Mouse (Mus musculus): Measurements from ENCODE around the gene Zfp217. TPM values are rescaled to one million over a fixed set of nuclear protein-coding genes. Genes with fewer than 3 reads are reported as not detected.
A peak's percentile ranks its signal among the peaks of the same experiment; 100 is the strongest.

Gene Zfp217
- total and polyA plus RNA-seq, 2 experiments from 2014 or later = 2.1 to 10.1 TPM

GRCm38 (mm10) chr2:170154301-170154721 lies 6.4 kb upstream of the Zfp217 start:
- Histone ChIP-seq H3K27ac (ENCODE audit: low read depth) (peak overlapping the region; percentile 87), H3K36me3 (replicated peaks; ENCODE audit: control insufficient read depth, insufficient read depth, low read length) (no peaks in the 10 kb centered on the region), H3K4me3 (ENCODE audit: low read depth, low read length) (peak overlapping the region; percentile 51; the same call in 1 of the 2 replicates), H3K4me1 (ENCODE audit: control insufficient read depth, insufficient read depth) (peaks cover 11% of the 10 kb centered on the region), H3K27me3 (ENCODE audit: control insufficient read depth, insufficient read depth, low read length) (no peaks in the 10 kb centered on the region), H3K9ac (replicated peaks; ENCODE audit: low read depth, low read length) (peak overlapping the region; percentile 61; the same call in 1 of the 2 replicates), H3K9me3 (replicated peaks; ENCODE audit: control insufficient read depth, low read length) (no peaks in the 10 kb centered on the region), H3K4me2 (ENCODE audit: low read depth, low read length) (peak overlapping the region; percentile 73)
- no peak for TF ChIP-seq CTCF (IDR thresholded peaks at IDR 0.05; ENCODE audit: low read depth)
- no peak for TF ChIP-seq EP300 (IDR thresholded peaks at IDR 0.05; ENCODE audit: low read depth)
- DNase-seq (ENCODE audit: low spot score) (peak; percentile 21), ATAC-seq (ENCODE audit: insufficient read depth, low read depth) (no peak)
- WGBS = 19% methylated on average over 6 of the region's 6 CpGs

GRCm38 (mm10) chr2:170153421-170154271 lies 5.7 kb upstream of the Zfp217 start:
- Histone ChIP-seq H3K9ac (replicated peaks; ENCODE audit: low read depth, low read length) (peak overlapping the region; percentile 61), H3K36me3 (replicated peaks; ENCODE audit: control insufficient read depth, insufficient read depth, low read length) (no peaks in the 10 kb centered on the region), H3K27ac (ENCODE audit: low read depth) (peak overlapping the region; percentile 87), H3K4me3 (ENCODE audit: low read depth, low read length) (peak overlapping the region; percentile 51), H3K4me2 (ENCODE audit: low read depth, low read length) (peak overlapping the region; percentile 73), H3K4me1 (ENCODE audit: control insufficient read depth, insufficient read depth) (peaks cover 11% of the 10 kb centered on the region), H3K9me3 (replicated peaks; ENCODE audit: control insufficient read depth, low read length) (no peaks in the 10 kb centered on the region), H3K27me3 (ENCODE audit: control insufficient read depth, insufficient read depth, low read length) (no peaks in the 10 kb centered on the region)
- ATAC-seq (ENCODE audit: insufficient read depth, low read depth) (no peak), DNase-seq (ENCODE audit: low spot score) (peak; percentile 65)
- TF ChIP-seq EP300 (IDR thresholded peaks at IDR 0.05; ENCODE audit: low read depth) (no peak), CTCF (IDR thresholded peaks at IDR 0.05; ENCODE audit: low read depth) (no peak)
- 2% methylated on average over 37 of the region's 37 CpGs for WGBS

GRCm38 (mm10) chr2:170152856-170153255 lies 5.0 kb upstream of the Zfp217 start:
- WGBS = 35% methylated on average over 7 of the region's 7 CpGs
- Histone ChIP-seq H3K36me3 (replicated peaks; ENCODE audit: control insufficient read depth, insufficient read depth, low read length) (no peaks in the 10 kb centered on the region), H3K9me3 (replicated peaks; ENCODE audit: control insufficient read depth, low read length) (no peaks in the 10 kb centered on the region), H3K27me3 (ENCODE audit: control insufficient read depth, insufficient read depth, low read length) (no peaks in the 10 kb centered on the region), H3K27ac (ENCODE audit: low read depth) (peak overlapping the region; percentile 87), H3K4me1 (ENCODE audit: control insufficient read depth, insufficient read depth) (peaks cover 15% of the 10 kb centered on the region), H3K4me3 (ENCODE audit: low read depth, low read length) (peak overlapping the region; percentile 51), H3K9ac (replicated peaks; ENCODE audit: low read depth, low read length) (no peak overlapping the region), H3K4me2 (ENCODE audit: low read depth, low read length) (peak overlapping the region; percentile 73)
- DNase-seq (ENCODE audit: low spot score) (no peak), ATAC-seq (ENCODE audit: insufficient read depth, low read depth) (no peak)
- TF ChIP-seq CTCF (IDR thresholded peaks at IDR 0.05; ENCODE audit: low read depth) = no peak

DNA sequence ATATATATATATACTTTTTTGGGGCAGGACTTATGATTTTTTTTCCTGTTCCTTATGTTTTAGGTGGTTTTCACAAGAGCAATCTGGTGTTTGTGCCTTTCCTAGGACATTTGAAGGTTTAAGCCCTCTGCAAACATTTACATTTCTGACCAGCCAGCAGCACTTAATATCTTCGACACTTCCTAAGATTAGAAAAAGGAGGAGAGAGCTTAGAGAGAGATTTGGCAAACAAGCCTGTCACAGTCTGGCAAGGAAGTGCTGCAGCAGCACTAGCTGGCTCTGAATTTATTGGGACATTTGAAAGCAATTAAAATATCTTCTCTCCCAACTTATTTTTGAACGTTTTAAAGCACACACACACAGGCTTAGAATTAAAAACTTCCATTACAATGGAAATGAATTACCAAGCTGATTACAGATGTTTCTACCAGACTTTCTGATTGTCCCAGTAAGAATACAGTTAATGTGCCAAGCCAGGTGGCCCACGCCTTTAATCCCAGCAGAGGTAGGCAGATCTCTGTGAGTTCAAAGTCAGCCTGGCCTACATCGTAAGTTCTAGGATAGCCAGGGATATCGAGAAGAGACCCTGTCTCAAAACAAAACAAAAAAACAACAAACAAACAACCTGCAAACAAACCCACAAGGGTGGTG lies 4.3 kb upstream of the Zfp217 start:
- H3K36me3 ChIP-seq (replicated peaks; ENCODE audit: control insufficient read depth, insufficient read depth, low read length) = no peaks in the 10 kb centered on the region
- H3K4me1 ChIP-seq (ENCODE audit: control insufficient read depth, insufficient read depth) = peaks cover 20% of the 10 kb centered on the region
- TF ChIP-seq EP300 (IDR thresholded peaks at IDR 0.05; ENCODE audit: low read depth) = no peak
- TF ChIP-seq CTCF (IDR thresholded peaks at IDR 0.05; ENCODE audit: low read depth) = no peak
- 47% methylated on average over 5 of the region's 5 CpGs for WGBS
- ATAC-seq (ENCODE audit: insufficient read depth, low read depth) (no peak), DNase-seq (ENCODE audit: low spot score) (peak; percentile 41)
- no peaks in the 10 kb centered on the region for H3K9me3 ChIP-seq (replicated peaks; ENCODE audit: control insufficient read depth, low read length)
- no peak overlapping the region for H3K4me2 ChIP-seq (ENCODE audit: low read depth, low read length)
- H3K27me3 ChIP-seq (ENCODE audit: control insufficient read depth, insufficient read depth, low read length) = no peaks in the 10 kb centered on the region
- no peak overlapping the region for H3K4me3 ChIP-seq (ENCODE audit: low read depth, low read length)
- no peak overlapping the region for H3K9ac ChIP-seq (replicated peaks; ENCODE audit: low read depth, low read length)
- peak overlapping the region; percentile 87 for H3K27ac ChIP-seq (ENCODE audit: low read depth)

DNA sequence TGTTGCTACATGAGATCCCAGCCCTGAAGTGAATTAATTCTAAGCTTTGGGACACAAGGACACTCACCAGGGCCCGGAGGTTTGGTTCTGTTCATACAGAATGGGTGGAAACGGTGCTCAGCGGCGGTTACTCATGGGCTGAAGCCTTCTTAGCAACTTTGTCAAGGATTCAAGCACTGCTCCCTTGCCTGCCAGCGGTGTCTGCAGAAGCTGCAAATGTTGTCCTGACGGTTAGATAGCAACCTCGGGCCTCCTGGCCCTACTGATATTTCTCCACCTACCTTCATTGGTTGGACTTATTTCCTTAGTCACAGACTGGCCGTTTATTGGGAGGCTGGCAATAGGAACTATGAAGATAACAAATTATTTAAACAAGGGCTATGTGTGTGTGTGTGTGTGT lies 3.6 kb upstream of the Zfp217 start:
- no peak for ATAC-seq (ENCODE audit: insufficient read depth, low read depth)

More for the DNA sequence above, 3.6 kb upstream of the Zfp217 start:
- Histone ChIP-seq H3K27me3 (ENCODE audit: control insufficient read depth, insufficient read depth, low read length) (no peaks in the 10 kb centered on the region), H3K4me2 (ENCODE audit: low read depth, low read length) (no peak overlapping the region), H3K9ac (replicated peaks; ENCODE audit: low read depth, low read length) (no peak overlapping the region), H3K36me3 (replicated peaks; ENCODE audit: control insufficient read depth, insufficient read depth, low read length) (no peaks in the 10 kb centered on the region), H3K27ac (ENCODE audit: low read depth) (no peak overlapping the region), H3K4me3 (ENCODE audit: low read depth, low read length) (no peak overlapping the region), H3K9me3 (replicated peaks; ENCODE audit: control insufficient read depth, low read length) (no peaks in the 10 kb centered on the region), H3K4me1 (ENCODE audit: control insufficient read depth, insufficient read depth) (peaks cover 25% of the 10 kb centered on the region)
- WGBS = 64% methylated on average over 8 of the region's 8 CpGs
- no peak for TF ChIP-seq EP300 (IDR thresholded peaks at IDR 0.05; ENCODE audit: low read depth)
- no peak for TF ChIP-seq CTCF (IDR thresholded peaks at IDR 0.05; ENCODE audit: low read depth)
- no peak for DNase-seq (ENCODE audit: low spot score)

Data from heart, postnatal 0 days (tissue).